Mouse (Mus musculus): ENCODE data around the gene Gak.

GRCm38 (mm10) chr5:108565381-108565780, 64.2 kb downstream of the Gak start:
- TF ChIP-seq FLI1 (IDR thresholded peaks at IDR 0.05; ENCODE audit: low read length) (no peak), GATA1 (IDR thresholded peaks at IDR 0.05; ENCODE audit: borderline replicate concordance, low read length) (no peak)
